Mouse (Mus musculus) forebrain, embryonic 10.5 days (tissue): ENCODE measurements around the gene Emx2. TPM values are rescaled to one million over a fixed set of nuclear protein-coding genes. Genes with fewer than 3 reads are reported as not detected.

Experiments used
- DNase-seq: peaks from one replicate; pipeline ENCODE4 v3.0.0-alpha.2; 2017; ENCODE audit warnings: low spot score; ENCODE audit errors: extremely low spot score
- H3K27ac ChIP-seq: fragments of 300-500 bp; sonication (generic); 2 replicates; pipeline ENCODE4 v1.5.1; 2016; ENCODE audit warnings: mild to moderate bottlenecking
- H3K27me3 ChIP-seq: fragments of 300-500 bp; sonication (generic); 2 replicates; pipeline ENCODE4 v1.6.1; 2016; ENCODE audit warnings: mild to moderate bottlenecking; ENCODE audit not compliant: poor library complexity, severe bottlenecking
- H3K36me3 ChIP-seq: fragments of 300-500 bp; sonication (generic); replicated peaks from 2 replicates; pipeline ENCODE4 v1.6.1; 2016; ENCODE audit warnings: mild to moderate bottlenecking, moderate library complexity
- H3K4me1 ChIP-seq: fragments of 300-500 bp; sonication (generic); 2 replicates; pipeline ENCODE4 v1.6.1; 2016
- H3K4me3 ChIP-seq: fragments of 300-500 bp; sonication (generic); 2 replicates; pipeline ENCODE4 v1.5.1; 2016; ENCODE audit warnings: mild to moderate bottlenecking, moderate library complexity
- H3K9me3 ChIP-seq: fragments of 300-500 bp; sonication (generic); 2 replicates; pipeline ENCODE4 v1.6.1; 2016; ENCODE audit warnings: mild to moderate bottlenecking, moderate library complexity
- WGBS: fragments of 180-500 bp; shearing (Covaris S2); methylation state at CpG from one replicate; pipeline ENCODE4 v1.1.7; 2016; 5-methylcytosine and 5-hydroxymethylcytosine counted together
- polyA plus RNA-seq: library from polyadenylated mRNA; unstranded; fragments of >200 nt; fragmentation: Nextera tagmentation; extraction: Ambion mirVana; gene quantifications from 2 replicates; pipeline ENCODE4 v1.2.1, GENCODE M21; 2016

Emx2 gene
- polyA plus RNA-seq, 1 experiment from 2014 or later = 48.1 TPM

- Histone ChIP-seq H3K27me3 (peaks cover 97% of the 10 kb centered on the region), H3K27ac (peak overlapping the region; percentile 100), H3K9me3 (no peaks in the 10 kb centered on the region), H3K4me3 (peak overlapping the region; percentile 91), H3K36me3 (peaks cover 3% of the 10 kb centered on the region), H3K4me1 (peaks cover 88% of the 10 kb centered on the region)
- peak; percentile 36 for DNase-seq
- 11% methylated on average over 7 of the region's 7 CpGs for WGBS
Observed at GRCm38 (mm10) chr19:59455671-59456070, 2.5 kb upstream of the Emx2 start.

GRCm38 (mm10) chr19:59457011-59457945 is 894 bp upstream of the Emx2 start:
- H3K36me3 ChIP-seq = peaks cover 19% of the 10 kb centered on the region
- H3K4me3 ChIP-seq = peak overlapping the region; percentile 91
- H3K27ac ChIP-seq = peak overlapping the region; percentile 100
- peak; percentile 84 for DNase-seq
- no peaks in the 10 kb centered on the region for H3K9me3 ChIP-seq
- H3K27me3 ChIP-seq = peaks cover 97% of the 10 kb centered on the region
- WGBS = under 1% methylated on average over 23 of the region's 23 CpGs
- peaks cover 82% of the 10 kb centered on the region for H3K4me1 ChIP-seq

GRCm38 (mm10) chr19:59458743-59459135 is 567 bp downstream of the Emx2 start:
- H3K4me3 ChIP-seq = peak overlapping the region; percentile 91
- H3K36me3 ChIP-seq = peaks cover 33% of the 10 kb centered on the region
- DNase-seq = no peak
- H3K4me1 ChIP-seq = peaks cover 82% of the 10 kb centered on the region
- peak overlapping the region; percentile 100 for H3K27ac ChIP-seq
- H3K9me3 ChIP-seq = no peaks in the 10 kb centered on the region
- peaks cover 97% of the 10 kb centered on the region for H3K27me3 ChIP-seq
- 1% methylated on average over 15 of the region's 15 CpGs for WGBS

- peak overlapping the region; percentile 91 for H3K4me3 ChIP-seq
- under 1% methylated on average over 73 of the region's 75 CpGs for WGBS
- no peaks in the 10 kb centered on the region for H3K9me3 ChIP-seq
- peak overlapping the region; percentile 100 for H3K27ac ChIP-seq
- peaks cover 38% of the 10 kb centered on the region for H3K36me3 ChIP-seq
- peaks cover 82% of the 10 kb centered on the region for H3K4me1 ChIP-seq
- DNase-seq = peak; percentile 57
- peaks cover 97% of the 10 kb centered on the region for H3K27me3 ChIP-seq
Observed at GRCm38 (mm10) chr19:59459158-59459781, 1.1 kb downstream of the Emx2 start.

GRCm38 (mm10) chr19:59459811-59460241 is 1.7 kb downstream of the Emx2 start:
- H3K27ac ChIP-seq = peak overlapping the region; percentile 100
- H3K4me1 ChIP-seq = peaks cover 82% of the 10 kb centered on the region
- H3K36me3 ChIP-seq = peaks cover 40% of the 10 kb centered on the region
- under 1% methylated on average over 19 of the region's 19 CpGs for WGBS
- H3K9me3 ChIP-seq = no peaks in the 10 kb centered on the region
- peaks cover 97% of the 10 kb centered on the region for H3K27me3 ChIP-seq
- H3K4me3 ChIP-seq = peak overlapping the region; percentile 91
- peak; percentile 46 for DNase-seq

GRCm38 (mm10) chr19:59460328-59461115 is 2.4 kb downstream of the Emx2 start:
- Histone ChIP-seq H3K9me3 (no peaks in the 10 kb centered on the region), H3K27ac (peak overlapping the region; percentile 100), H3K4me1 (peaks cover 82% of the 10 kb centered on the region), H3K27me3 (peaks cover 97% of the 10 kb centered on the region), H3K4me3 (peak overlapping the region; percentile 91), H3K36me3 (peaks cover 41% of the 10 kb centered on the region)
- peak; percentile 43 for DNase-seq
- under 1% methylated on average over 34 of the region's 34 CpGs for WGBS

GRCm38 (mm10) chr19:59461481-59462421 is 3.6 kb downstream of the Emx2 start:
- DNase-seq = peak; percentile 49
- Histone ChIP-seq H3K36me3 (peaks cover 41% of the 10 kb centered on the region), H3K27me3 (peaks cover 97% of the 10 kb centered on the region), H3K9me3 (no peaks in the 10 kb centered on the region), H3K4me3 (peak overlapping the region; percentile 91), H3K27ac (peak overlapping the region; percentile 100), H3K4me1 (peaks cover 82% of the 10 kb centered on the region)
- WGBS = under 1% methylated on average over 36 of the region's 36 CpGs

GRCm38 (mm10) chr19:59462459-59463292 is 4.5 kb downstream of the Emx2 start:
- no peaks in the 10 kb centered on the region for H3K9me3 ChIP-seq
- peaks cover 97% of the 10 kb centered on the region for H3K27me3 ChIP-seq
- peaks cover 41% of the 10 kb centered on the region for H3K36me3 ChIP-seq
- H3K4me3 ChIP-seq = peak overlapping the region; percentile 91
- peaks cover 85% of the 10 kb centered on the region for H3K4me1 ChIP-seq
- DNase-seq = peak; percentile 52
- WGBS = 4% methylated on average over 19 of the region's 19 CpGs
- H3K27ac ChIP-seq = peak overlapping the region; percentile 100

GRCm38 (mm10) chr19:59463842-59464443 is 5.8 kb downstream of the Emx2 start:
- H3K4me1 ChIP-seq = peaks cover 87% of the 10 kb centered on the region
- H3K27me3 ChIP-seq = peaks cover 97% of the 10 kb centered on the region
- peaks cover 41% of the 10 kb centered on the region for H3K36me3 ChIP-seq
- peak; percentile 60 for DNase-seq
- 4% methylated on average over 19 of the region's 19 CpGs for WGBS
- peak overlapping the region; percentile 100 for H3K27ac ChIP-seq
- H3K9me3 ChIP-seq = no peaks in the 10 kb centered on the region
- H3K4me3 ChIP-seq = peak overlapping the region; percentile 91

GRCm38 (mm10) chr19:59465281-59465680 is 7.1 kb downstream of the Emx2 start:
- peak overlapping the region; percentile 100 for H3K27ac ChIP-seq
- H3K9me3 ChIP-seq = no peaks in the 10 kb centered on the region
- H3K4me3 ChIP-seq = peak overlapping the region; percentile 91
- DNase-seq = peak; percentile 24
- H3K36me3 ChIP-seq = peaks cover 41% of the 10 kb centered on the region
- H3K27me3 ChIP-seq = peaks cover 99% of the 10 kb centered on the region
- 4% methylated on average over 2 of the region's 2 CpGs for WGBS
- peaks cover 90% of the 10 kb centered on the region for H3K4me1 ChIP-seq
